Mouse (Mus musculus) kidney, postnatal 0 days (tissue): ENCODE measurements around the gene Olfr78. TPM values are rescaled to one million over a fixed set of nuclear protein-coding genes. Genes with fewer than 3 reads are reported as not detected.

Experiments used
- ATAC-seq: fragments of 200-750 bp; cut with Nextera tagmentation; replicated peaks from 2 replicates; pipeline ENCODE4 v1.8.0; 2017; ENCODE audit warnings: low read depth, moderate number of reproducible peaks, moderate TSS enrichment, moderate library complexity; ENCODE audit not compliant: low FRiP score
- DNase-seq: peaks from one replicate; pipeline ENCODE4 v3.0.0-alpha.2; 2016; ENCODE audit warnings: low spot score
- H3K27ac ChIP-seq: fragments of 300-500 bp; sonication (generic); 2 replicates; pipeline ENCODE4 v1.5.1; 2014; ENCODE audit warnings: mild to moderate bottlenecking
- H3K27me3 ChIP-seq: fragments of 300-500 bp; sonication (generic); 2 replicates; pipeline ENCODE4 v1.6.1; 2014; ENCODE audit warnings: low read length, mixed read lengths; ENCODE audit not compliant: insufficient read depth
- H3K36me3 ChIP-seq: fragments of 300-500 bp; sonication (generic); 2 replicates; pipeline ENCODE4 v1.6.1; 2014; ENCODE audit warnings: low read length, mixed read lengths; ENCODE audit not compliant: insufficient read depth
- H3K4me1 ChIP-seq: fragments of 300-500 bp; sonication (generic); replicated peaks from 2 replicates; pipeline ENCODE4 v1.6.1; 2014; ENCODE audit warnings: antibody characterized with exemption, low read length, mixed read lengths; ENCODE audit not compliant: insufficient read depth
- H3K4me2 ChIP-seq: fragments of 300-500 bp; sonication (generic); 2 replicates; pipeline ENCODE4 v1.6.1; 2014; ENCODE audit warnings: mild to moderate bottlenecking, low read length, moderate library complexity, mixed read lengths
- H3K4me3 ChIP-seq: fragments of 300-500 bp; sonication (generic); replicated peaks from 2 replicates; pipeline ENCODE4 v1.5.1; 2014; ENCODE audit warnings: low read depth, low read length
- H3K9ac ChIP-seq: fragments of 300-500 bp; sonication (generic); 2 replicates; pipeline ENCODE4 v1.6.1; 2014; ENCODE audit warnings: low read depth, low read length
- H3K9me3 ChIP-seq: fragments of 300-500 bp; sonication (generic); replicated peaks from 2 replicates; pipeline ENCODE4 v1.6.1; 2016; ENCODE audit warnings: low read length, inconsistent platforms, mixed read lengths
- CTCF ChIP-seq: IDR thresholded peaks from 2 replicates; pipeline ENCODE4 v1.5.1; 2016; ENCODE audit warnings: antibody characterized with exemption, low read depth, mild to moderate bottlenecking, moderate library complexity
- WGBS: fragments of 180-500 bp; shearing (Covaris S2); extraction: QIAGEN DNeasy Blood & Tissue Kit; methylation state at CpG from one replicate; pipeline ENCODE4 v1.1.7; 2014; 5-methylcytosine and 5-hydroxymethylcytosine counted together
- polyA plus RNA-seq: library from polyadenylated mRNA; unstranded; fragments of >200 nt; fragmentation: Nextera tagmentation; extraction: Ambion mirVana; gene quantifications from 2 replicates; pipeline ENCODE4 v1.2.1, GENCODE M21; 2015

Gene Olfr78
- polyA plus RNA-seq, 1 experiment from 2014 or later: 0.63 TPM

DNA sequence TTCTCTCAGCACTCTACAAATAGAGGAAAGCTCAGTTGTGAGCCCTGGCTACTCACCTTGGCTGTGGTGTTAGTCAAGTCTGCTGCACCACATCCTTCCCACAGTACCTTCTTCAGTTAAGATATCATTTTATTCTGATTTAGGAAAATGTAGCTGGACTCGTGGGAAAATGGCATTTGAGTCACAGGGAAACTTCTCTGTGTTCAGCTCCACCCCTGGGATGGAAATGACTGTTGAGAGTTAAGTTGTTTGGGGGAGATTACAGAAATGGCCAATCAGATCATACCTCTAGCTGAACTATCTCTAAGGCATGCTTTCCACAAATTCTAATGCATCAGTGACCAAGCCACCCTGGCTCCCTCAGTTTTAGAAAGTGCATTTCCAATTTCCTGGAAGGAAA, 40.3 kb downstream of the Olfr78 start, which contains the start of gene Olfr33:
TSS of gene Olfr33 (minus strand) at position 101 of the 400 bp plus-strand sequence.
- Histone ChIP-seq H3K27me3 (no peaks in the 10 kb centered on the region), H3K36me3 (no peaks in the 10 kb centered on the region), H3K4me2 (no peak within 1 kb of the TSS), H3K27ac (no peak within 1 kb of the TSS), H3K9ac (no peak within 1 kb of the TSS), H3K9me3 (no peaks in the 10 kb centered on the region), H3K4me3 (no peak within 1 kb of the TSS), H3K4me1 (no peaks in the 10 kb centered on the region)
- no peak for ATAC-seq
- DNase-seq: no peak
- TF ChIP-seq CTCF: no peak
- WGBS: 33% methylated on average over 1 of the region's 1 CpGs

DNA sequence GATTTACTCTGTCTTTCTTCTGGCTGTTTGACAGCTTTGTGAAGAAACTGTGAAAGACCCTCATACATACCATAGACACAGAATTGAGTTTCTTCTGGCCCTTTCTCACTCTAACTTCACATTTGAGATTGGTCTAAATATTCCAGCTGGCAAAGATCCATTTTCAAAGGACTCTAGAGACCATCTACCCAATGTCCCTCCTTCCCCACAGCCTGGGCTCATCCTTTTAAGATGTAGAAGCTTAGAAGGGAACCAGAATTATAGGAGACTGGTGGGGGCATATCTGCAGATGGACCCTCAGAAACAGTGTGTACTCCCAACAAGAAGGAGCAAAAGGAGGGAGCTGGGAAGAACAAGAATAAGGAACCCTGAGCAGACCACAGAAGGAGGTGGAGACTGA, 57.4 kb downstream of the Olfr78 start, which contains the start of gene Olfr558:
TSS of gene Olfr558 (plus strand) at position 301 of the 400 bp plus-strand sequence.
- no peak for DNase-seq
- no peaks in the 10 kb centered on the region for H3K4me1 ChIP-seq
- H3K9ac ChIP-seq: no peak within 1 kb of the TSS
- H3K36me3 ChIP-seq: no peaks in the 10 kb centered on the region
- H3K27me3 ChIP-seq: no peaks in the 10 kb centered on the region
- no peak for ATAC-seq
- no peak for TF ChIP-seq CTCF
- H3K27ac ChIP-seq: no peak within 1 kb of the TSS
- H3K4me2 ChIP-seq: no peak within 1 kb of the TSS
- no peak within 1 kb of the TSS for H3K4me3 ChIP-seq
- no peaks in the 10 kb centered on the region for H3K9me3 ChIP-seq

DNA sequence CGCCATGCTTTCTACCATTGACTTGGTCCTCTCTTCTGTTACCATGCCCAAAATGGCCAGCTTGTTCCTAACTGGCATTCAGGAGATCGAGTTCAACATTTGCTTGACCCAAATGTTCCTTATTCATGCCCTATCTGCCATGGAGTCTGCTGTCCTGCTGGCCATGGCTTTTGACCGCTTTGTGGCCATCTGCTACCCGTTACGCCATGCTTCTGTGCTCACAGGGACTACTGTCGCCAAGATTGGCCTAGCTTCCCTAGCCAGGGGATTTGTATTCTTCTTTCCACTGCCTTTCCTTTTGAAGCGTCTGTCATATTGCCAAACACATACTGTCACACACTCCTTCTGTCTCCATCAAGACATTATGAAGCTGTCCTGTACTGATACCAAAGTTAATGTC, 60.8 kb downstream of the Olfr78 start:
- H3K4me1 ChIP-seq: no peaks in the 10 kb centered on the region
- no peaks in the 10 kb centered on the region for H3K9me3 ChIP-seq
- no peaks in the 10 kb centered on the region for H3K36me3 ChIP-seq
- WGBS: 85% methylated on average over 7 of the region's 7 CpGs
- H3K27me3 ChIP-seq: no peaks in the 10 kb centered on the region
- no peak overlapping the region for H3K4me3 ChIP-seq
- no peak overlapping the region for H3K4me2 ChIP-seq
- ATAC-seq: no peak
- DNase-seq: no peak
- no peak overlapping the region for H3K27ac ChIP-seq
- no peak overlapping the region for H3K9ac ChIP-seq
- TF ChIP-seq CTCF: no peak

DNA sequence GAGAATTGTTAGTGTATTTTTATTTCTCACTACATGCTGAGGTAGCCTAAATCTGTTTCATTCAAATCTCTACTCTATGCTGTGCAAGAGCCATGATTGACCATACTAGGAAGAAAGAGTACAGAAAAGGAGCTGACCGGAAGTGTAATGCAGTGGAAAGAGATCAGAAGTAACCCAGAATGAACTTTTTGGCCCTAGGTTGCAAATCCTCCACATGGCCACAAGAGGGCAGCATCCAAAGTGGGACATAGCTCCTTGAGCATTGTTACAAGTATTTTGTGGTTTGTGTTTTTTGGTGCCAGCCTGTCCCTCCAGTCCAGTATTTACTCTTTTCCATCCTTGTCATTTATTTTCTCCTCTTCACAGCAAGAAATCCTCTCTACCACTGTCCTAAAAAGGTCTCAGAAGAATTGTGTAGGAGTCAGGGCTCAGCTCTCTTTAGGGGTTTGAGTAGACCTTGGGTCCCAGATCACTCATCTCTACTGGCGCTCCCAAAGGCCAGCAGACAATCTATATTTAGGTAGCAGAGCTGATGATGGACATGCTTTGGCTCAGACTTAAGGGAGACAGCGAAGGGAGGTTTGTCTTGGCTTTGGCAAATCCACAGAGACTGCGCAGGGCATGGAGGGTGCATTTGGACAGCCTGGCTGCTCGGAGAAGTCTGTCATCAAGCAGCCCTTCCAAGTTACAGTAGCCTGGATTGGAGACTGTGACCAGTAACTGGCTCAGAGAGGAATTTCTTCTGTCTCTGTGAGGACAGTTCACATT, 63.7 kb downstream of the Olfr78 start, which contains the start of gene Olfr557:
TSS of gene Olfr557 (plus strand) at position 553 of the 768 bp plus-strand sequence.
- H3K4me2 ChIP-seq: no peak within 1 kb of the TSS
- TF ChIP-seq CTCF: peak; percentile 93
- DNase-seq (peak; percentile 63), ATAC-seq (no peak)
- no peak within 1 kb of the TSS for H3K4me3 ChIP-seq
- no peaks in the 10 kb centered on the region for H3K9me3 ChIP-seq
- no peak within 1 kb of the TSS for H3K9ac ChIP-seq
- no peaks in the 10 kb centered on the region for H3K27me3 ChIP-seq
- H3K27ac ChIP-seq: no peak within 1 kb of the TSS
- H3K36me3 ChIP-seq: no peaks in the 10 kb centered on the region
- 69% methylated on average over 5 of the region's 5 CpGs for WGBS
- no peaks in the 10 kb centered on the region for H3K4me1 ChIP-seq

Other genes with a start within 250 kb of the Olfr78 start
- not detected in 2 replicates for gene Olfr547, start 224.7 kb downstream of the Olfr78 start, polyA plus RNA-seq
- gene Olfr548-ps1, start 218.6 kb downstream of the Olfr78 start, polyA plus RNA-seq: not detected in 2 replicates
- gene Olfr549, start 209.6 kb downstream of the Olfr78 start, polyA plus RNA-seq: not detected in 2 replicates
- 1.1 TPM in 2 replicates for gene Trim21, start 194.0 kb downstream of the Olfr78 start, polyA plus RNA-seq
- gene Olfr550, start 188.0 kb downstream of the Olfr78 start, polyA plus RNA-seq: not detected in 2 replicates
- not detected in 2 replicates for gene Olfr551, start 167.6 kb downstream of the Olfr78 start, polyA plus RNA-seq
- not detected in 2 replicates for gene Olfr552, start 161.7 kb downstream of the Olfr78 start, polyA plus RNA-seq
- not detected in 2 replicates for gene Olfr553, start 141.3 kb downstream of the Olfr78 start, polyA plus RNA-seq
- not detected in 2 replicates for gene Olfr554, start 121.0 kb downstream of the Olfr78 start, polyA plus RNA-seq
- gene Olfr555, start 100.6 kb downstream of the Olfr78 start, polyA plus RNA-seq: not detected in 2 replicates
- not detected in 2 replicates for gene Olfr556, start 94.6 kb downstream of the Olfr78 start, polyA plus RNA-seq
- 10.6 and 11.3 TPM in 2 replicates for gene Trim68, start 72.1 kb downstream of the Olfr78 start, polyA plus RNA-seq
- gene Olfr557, start 63.6 kb downstream of the Olfr78 start, polyA plus RNA-seq: not detected in 2 replicates
- 1.3 and 1.4 TPM in 2 replicates for gene Olfr558, start 57.3 kb downstream of the Olfr78 start, polyA plus RNA-seq
- not detected in 2 replicates for gene Olfr33, start 40.4 kb downstream of the Olfr78 start, polyA plus RNA-seq
- gene Olfr559, start 32.0 kb downstream of the Olfr78 start, polyA plus RNA-seq: not detected in 2 replicates
- not detected in 2 replicates for gene Olfr560, start 105 bp downstream of the Olfr78 start, polyA plus RNA-seq
- gene Olfr561, start 11.8 kb upstream of the Olfr78 start, polyA plus RNA-seq: 0.09 TPM in 1 of 2 replicates, not detected in the other
- not detected in 2 replicates for gene Olfr564, start 44.0 kb upstream of the Olfr78 start, polyA plus RNA-seq
- not detected in 2 replicates for gene Olfr566, start 99.3 kb upstream of the Olfr78 start, polyA plus RNA-seq
- gene Olfr568, start 117.7 kb upstream of the Olfr78 start, polyA plus RNA-seq: not detected in 2 replicates
- gene Olfr569, start 131.4 kb upstream of the Olfr78 start, polyA plus RNA-seq: not detected in 2 replicates
- gene Olfr570, start 135.1 kb upstream of the Olfr78 start, polyA plus RNA-seq: not detected in 2 replicates
- not detected in 2 replicates for gene Olfr571, start 158.1 kb upstream of the Olfr78 start, polyA plus RNA-seq
- gene Olfr572, start 164.9 kb upstream of the Olfr78 start, polyA plus RNA-seq: not detected in 2 replicates
- not detected in 2 replicates for gene Olfr573-ps1, start 183.1 kb upstream of the Olfr78 start, polyA plus RNA-seq
- gene Olfr574, start 189.0 kb upstream of the Olfr78 start, polyA plus RNA-seq: not detected in 2 replicates
- not detected in 2 replicates for gene Olfr575, start 199.3 kb upstream of the Olfr78 start, polyA plus RNA-seq
- not detected in 2 replicates for gene Olfr576, start 203.2 kb upstream of the Olfr78 start, polyA plus RNA-seq
- not detected in 2 replicates for gene Olfr577, start 216.5 kb upstream of the Olfr78 start, polyA plus RNA-seq
- not detected in 2 replicates for gene Olfr578, start 229.9 kb upstream of the Olfr78 start, polyA plus RNA-seq